Mouse (Mus musculus) layer of hippocampus, adult 9-10 months (tissue): ENCODE results near the gene Trim39.

Experiments
- DNase-seq: peaks from one replicate; pipeline ENCODE4 v3.0.0; 2022; ENCODE audit warnings: low spot score

The Trim39 gene

GRCm38 (mm10) chr17:36271586-36272256 lies at the start of gene Trim39:
Gene Trim39, minus strand, starts transcription at chr17:36272247.
- DNase-seq = peak; percentile 84

- DNase-seq = no peak
These were observed 43.7 kb upstream of the Trim39 start for GRCm38 (mm10) chr17:36315689-36316253.

- peak; percentile 57 for DNase-seq
These were observed 43.1 kb upstream of the Trim39 start for GRCm38 (mm10) chr17:36315041-36315688.

- no peak for DNase-seq
These were observed 42.5 kb upstream of the Trim39 start for GRCm38 (mm10) chr17:36314511-36314910.

GRCm38 (mm10) chr17:36309293-36309692 lies 37.2 kb upstream of the Trim39 start:
- no peak for DNase-seq

GRCm38 (mm10) chr17:36308855-36309254 lies 36.8 kb upstream of the Trim39 start:
- DNase-seq = peak; percentile 72

- no peak for DNase-seq
These were observed 14.3 kb upstream of the Trim39 start, which contains the start of gene H2-M10.2 for GRCm38 (mm10) chr17:36286390-36286789. Gene H2-M10.2, minus strand, starts transcription at chr17:36286490.

- DNase-seq = no peak
These were observed 9.6 kb upstream of the Trim39 start for GRCm38 (mm10) chr17:36281521-36282245.

- no peak for DNase-seq
These were observed 2.7 kb upstream of the Trim39 start for GRCm38 (mm10) chr17:36274776-36275175.

GRCm38 (mm10) chr17:36273796-36274195 lies 1.7 kb upstream of the Trim39 start:
- no peak for DNase-seq

GRCm38 (mm10) chr17:36272643-36273366 lies 758 bp upstream of the Trim39 start:
- no peak for DNase-seq

- DNase-seq = peak; percentile 76
These were observed 976 bp downstream of the Trim39 start for GRCm38 (mm10) chr17:36270956-36271585.

GRCm38 (mm10) chr17:36265834-36266233 lies 6.2 kb downstream of the Trim39 start:
- DNase-seq = no peak

GRCm38 (mm10) chr17:36264273-36264925 lies 7.6 kb downstream of the Trim39 start:
- DNase-seq = no peak

- no peak for DNase-seq
These were observed 10.4 kb downstream of the Trim39 start for GRCm38 (mm10) chr17:36261511-36262166.

- DNase-seq = no peak
These were observed 14.1 kb downstream of the Trim39 start, which contains the start of gene Rpp21 for GRCm38 (mm10) chr17:36257969-36258368. Gene Rpp21, minus strand, starts transcription at chr17:36258069.

GRCm38 (mm10) chr17:36257241-36257947 lies 14.7 kb downstream of the Trim39 start:
- peak; percentile 63 for DNase-seq

GRCm38 (mm10) chr17:36253087-36253600 lies 18.9 kb downstream of the Trim39 start:
- no peak for DNase-seq

- no peak for DNase-seq
These were observed 19.7 kb downstream of the Trim39 start for GRCm38 (mm10) chr17:36252250-36252876.
